Mouse (Mus musculus) cerebellum, adult 2 months (tissue): ENCODE results near the gene Shisal2a.

Experiments
- CTCF ChIP-seq: fragments of 200-500 bp; IDR thresholded peaks from 2 replicates; pipeline ENCODE4 v1.5.1; 2011; ENCODE audit warnings: low read depth, mild to moderate bottlenecking, control low read depth, low read length, moderate library complexity, borderline replicate concordance; ENCODE audit not compliant: insufficient read depth
- POLR2A ChIP-seq: fragments of 200-500 bp; IDR thresholded peaks from 2 replicates; pipeline ENCODE4 v1.6.1; 2011; ENCODE audit warnings: low read length, control low read depth, borderline replicate concordance; ENCODE audit not compliant: insufficient read depth

DNA sequence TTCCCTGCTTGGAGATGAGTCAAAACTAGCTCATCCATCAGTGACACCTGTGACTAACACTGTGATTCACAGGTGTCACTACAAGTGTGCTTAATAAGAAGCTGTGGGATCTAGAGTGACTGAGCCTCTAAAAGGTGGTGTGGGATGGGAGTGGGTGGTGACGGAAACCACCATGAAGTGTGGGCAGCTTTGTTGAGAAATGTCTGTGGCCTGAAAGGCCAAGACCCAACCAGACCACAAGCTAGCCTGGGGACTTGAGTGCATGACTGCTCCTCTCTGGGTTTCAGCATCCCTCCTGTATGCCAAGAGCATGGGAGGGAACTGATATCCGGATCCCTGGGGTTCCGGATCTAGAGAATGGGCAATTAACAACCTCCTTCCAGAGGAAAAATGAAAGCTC lies 11.7 kb downstream of the Shisal2a start:
- TF ChIP-seq CTCF, result no peak
- no peak for TF ChIP-seq POLR2A
